ENCODE assay signal across 9 mouse cellular contexts in the genomic region with DNA sequence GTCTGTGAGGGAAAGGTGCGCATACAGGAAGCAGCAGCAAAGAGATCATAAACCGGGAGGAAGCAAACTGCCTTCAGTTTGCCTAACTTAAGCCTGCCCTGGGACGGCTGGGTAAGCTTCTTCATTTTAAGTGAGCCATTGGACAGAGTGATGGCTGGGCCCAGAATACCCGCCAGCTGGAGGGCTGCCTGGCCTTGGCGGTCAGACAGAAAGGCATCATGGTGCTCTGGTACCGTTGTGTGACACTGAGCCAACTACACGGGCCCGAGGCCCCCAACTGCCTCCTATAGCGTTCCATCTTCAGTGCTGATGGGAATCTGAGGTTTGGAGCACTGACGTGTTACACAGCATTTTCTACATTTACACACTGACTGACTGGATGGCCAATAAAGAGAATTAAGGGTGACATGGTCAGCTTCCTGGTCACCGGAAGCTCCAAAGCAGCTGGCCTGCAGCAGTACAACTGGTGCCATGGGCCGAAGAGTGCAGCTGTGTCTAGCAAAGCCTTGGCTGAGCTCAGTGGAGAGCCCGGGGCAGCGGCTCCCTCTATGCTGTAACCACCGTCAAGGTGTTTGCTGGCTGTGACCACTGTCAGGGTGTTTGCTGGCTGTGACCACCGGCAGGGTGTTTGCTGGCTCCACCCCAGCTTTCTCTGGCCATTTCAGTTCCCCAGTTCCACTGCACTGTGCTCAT. TPM values are rescaled to one million over a fixed set of nuclear protein-coding genes. Genes with fewer than 3 reads are reported as not detected.
A peak's percentile ranks its signal among the peaks of the same experiment; 100 is the strongest.
DNase-seq lines count a peak whose midpoint lies in the region.
"Had no signal": no experiment of that assay in that cellular context is flagged by ENCODE, and none has a peak within 500 bp of the region (broad histone marks: within the 10 kb centered on the region; RNA-seq: fewer than 3 reads in every experiment).

No protein-coding gene starts in this region.

- peak; percentile 42 for DNase-seq in adrenal gland, postnatal 25 days
- DNase-seq in adrenal gland, postnatal 4 days (ENCODE audit: low spot score in 2 of 2) = no peak
- DNase-seq in layer of hippocampus, postnatal 10 days (ENCODE audit: low spot score in 2 of 2) = peak; percentile 54 to 69
- DNase-seq in layer of hippocampus, adult 11-12 months (ENCODE audit: low spot score) = no peak
- DNase-seq in cerebellum, postnatal 25 days = peak; percentile 83 to 87
- peak; percentile 64 for DNase-seq in skeletal muscle tissue, adult 2 months (ENCODE audit: low read depth, low spot score)
- no peak for DNase-seq in urinary bladder, postnatal 10 days (ENCODE audit: low spot score)
- DNase-seq in frontal cortex, adult 2 months (ENCODE audit: extremely low spot score in 1 of 2, low spot score in 1 of 2) = no peak
- DNase-seq: kidney, postnatal 36 days had no signal

RNA-seq across cellular contexts. Expression of a gene that starts 54.3 kb away (rescaled TPM):
- 6.6 and 10.5 TPM in 2 replicates for total RNA-seq in adrenal gland, postnatal 25 days (2021)
- total RNA-seq in adrenal gland, postnatal 4 days (2021) = 10 to 100 TPM; 13.9 to 18.0 TPM
- 1 to 10 TPM; 7.0 to 8.1 TPM for total RNA-seq in layer of hippocampus, postnatal 10 days (2021)
- 3.9 and 4.8 TPM in 2 replicates for polyA plus RNA-seq in frontal cortex, adult 2 months (2012; rRNA removed)

Comparison
In these comparisons a context has a peak if more than half of its experiments do, and no peak if none do; other contexts are left out.
1. DNase-seq: peak in adrenal gland, postnatal 25 days (single experiment), layer of hippocampus, postnatal 10 days (2 of 2), cerebellum, postnatal 25 days (2 of 2) and skeletal muscle tissue, adult 2 months (single experiment); none in adrenal gland, postnatal 4 days (0 of 2), layer of hippocampus, adult 11-12 months (single experiment), urinary bladder, postnatal 10 days (single experiment) and frontal cortex, adult 2 months (0 of 2).